Mouse (Mus musculus) common myeloid progenitor, adult 5-6 weeks (primary cell): ENCODE results near the gene Chd9. TPM values are rescaled to one million over a fixed set of nuclear protein-coding genes. Genes with fewer than 3 reads are reported as not detected.

Source experiments
- ATAC-seq: replicated peaks from 2 replicates; pipeline ENCODE4 v1.8.0; 2016; ENCODE audit warnings: low read depth, mild to moderate bottlenecking, moderate TSS enrichment, inconsistent platforms; ENCODE audit not compliant: poor library complexity, severe bottlenecking
- total RNA-seq: library from RNA; stranded (forward); fragments of 200-1000, 187-1606 nt; gene quantifications from 2 replicates; pipeline ENCODE4 v1.2.3, GENCODE M21; 2017

Gene Chd9
- 57.2 and 83.1 TPM in 2 replicates for total RNA-seq

- ATAC-seq = peak; percentile 96
Measured at GRCm38 (mm10) chr8:90828181-90828986, at the start of gene Chd9. Gene Chd9 (plus strand): TSS chr8:90828352.

- ATAC-seq = no peak
Measured at GRCm38 (mm10) chr8:90791616-90792015, 36.5 kb upstream of the Chd9 start.

- ATAC-seq = peak; percentile 65
Measured at GRCm38 (mm10) chr8:90793710-90794109, 34.4 kb upstream of the Chd9 start.

- ATAC-seq = peak; percentile 96
Measured at GRCm38 (mm10) chr8:90794990-90795861, 32.9 kb upstream of the Chd9 start.

GRCm38 (mm10) chr8:90799473-90799872 lies 28.7 kb upstream of the Chd9 start:
- no peak for ATAC-seq

- ATAC-seq = no peak
Measured at GRCm38 (mm10) chr8:90813602-90814320, 14.4 kb upstream of the Chd9 start.

- no peak for ATAC-seq
Measured at GRCm38 (mm10) chr8:90816061-90816882, 11.9 kb upstream of the Chd9 start.

GRCm38 (mm10) chr8:90817293-90817692 lies 10.9 kb upstream of the Chd9 start, which contains the start of gene Gm19935:
Gene Gm19935 (minus strand): TSS chr8:90817393.
- no peak for ATAC-seq

GRCm38 (mm10) chr8:90819561-90820320 lies 8.4 kb upstream of the Chd9 start:
- peak; percentile 62 for ATAC-seq

GRCm38 (mm10) chr8:90820321-90820696 lies 7.8 kb upstream of the Chd9 start:
- ATAC-seq = peak; percentile 64

- ATAC-seq = peak; percentile 57
Measured at GRCm38 (mm10) chr8:90822443-90822842, 5.7 kb upstream of the Chd9 start.

GRCm38 (mm10) chr8:90825459-90825871 lies 2.7 kb upstream of the Chd9 start:
- no peak for ATAC-seq

- peak; percentile 54 for ATAC-seq
Measured at GRCm38 (mm10) chr8:90828987-90829740, 1.0 kb downstream of the Chd9 start.

- no peak for ATAC-seq
Measured at GRCm38 (mm10) chr8:90829825-90830224, 1.7 kb downstream of the Chd9 start.

- ATAC-seq = no peak
Measured at GRCm38 (mm10) chr8:90830980-90831379, 2.8 kb downstream of the Chd9 start.

GRCm38 (mm10) chr8:90832576-90833289 lies 4.6 kb downstream of the Chd9 start:
- no peak for ATAC-seq

GRCm38 (mm10) chr8:90833628-90834320 lies 5.6 kb downstream of the Chd9 start:
- ATAC-seq = peak; percentile 55
